Mouse (Mus musculus): Measurements from ENCODE around the gene Tex19.2.
A peak's percentile ranks its signal among the peaks of the same experiment; 100 is the strongest.

The Tex19.2 gene

DNA sequence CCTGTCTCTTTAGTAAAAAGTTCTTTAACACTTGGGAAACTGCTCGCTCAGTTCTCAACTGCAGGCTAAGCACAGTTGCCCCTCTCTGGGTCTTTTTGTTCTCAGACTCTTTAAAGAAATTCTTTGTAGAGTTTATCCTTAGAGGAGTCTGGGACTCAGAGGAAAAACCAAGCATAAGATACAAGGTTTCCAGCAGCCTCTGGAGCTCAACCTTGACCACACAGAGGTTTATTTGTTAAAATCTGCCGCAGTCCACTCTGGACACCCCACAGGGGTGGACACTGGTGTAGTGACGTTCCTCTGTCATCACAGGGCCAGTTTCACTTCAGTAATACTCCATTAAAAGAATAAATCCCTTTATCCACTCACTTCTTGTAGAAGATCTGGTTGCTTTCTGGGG is at the start of gene Tex19.2:
Gene Tex19.2, minus strand, starts transcription at position 101 of the 400 bp plus-strand sequence.
- no peak for DNase-seq

DNA sequence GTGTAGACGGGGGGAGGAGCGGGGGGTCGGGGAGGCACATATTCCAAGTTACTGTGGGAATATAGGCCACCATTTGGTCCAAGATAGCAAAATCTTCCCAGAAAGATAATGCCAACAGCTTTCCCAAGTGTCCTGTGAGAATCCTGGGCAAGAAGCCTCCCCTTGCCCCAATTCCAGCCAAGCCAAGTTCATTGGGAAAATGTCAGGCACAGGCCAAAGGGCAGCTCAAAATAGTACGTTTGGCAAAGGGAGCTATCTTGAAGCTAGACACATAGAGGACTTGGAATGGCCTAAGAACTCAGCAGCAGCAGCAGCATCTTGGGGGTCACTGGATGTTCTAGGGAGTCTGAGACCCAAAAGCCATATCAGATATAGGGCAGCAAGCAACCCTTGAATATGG is 45.3 kb upstream of the Tex19.2 start:
- no peak for DNase-seq

DNA sequence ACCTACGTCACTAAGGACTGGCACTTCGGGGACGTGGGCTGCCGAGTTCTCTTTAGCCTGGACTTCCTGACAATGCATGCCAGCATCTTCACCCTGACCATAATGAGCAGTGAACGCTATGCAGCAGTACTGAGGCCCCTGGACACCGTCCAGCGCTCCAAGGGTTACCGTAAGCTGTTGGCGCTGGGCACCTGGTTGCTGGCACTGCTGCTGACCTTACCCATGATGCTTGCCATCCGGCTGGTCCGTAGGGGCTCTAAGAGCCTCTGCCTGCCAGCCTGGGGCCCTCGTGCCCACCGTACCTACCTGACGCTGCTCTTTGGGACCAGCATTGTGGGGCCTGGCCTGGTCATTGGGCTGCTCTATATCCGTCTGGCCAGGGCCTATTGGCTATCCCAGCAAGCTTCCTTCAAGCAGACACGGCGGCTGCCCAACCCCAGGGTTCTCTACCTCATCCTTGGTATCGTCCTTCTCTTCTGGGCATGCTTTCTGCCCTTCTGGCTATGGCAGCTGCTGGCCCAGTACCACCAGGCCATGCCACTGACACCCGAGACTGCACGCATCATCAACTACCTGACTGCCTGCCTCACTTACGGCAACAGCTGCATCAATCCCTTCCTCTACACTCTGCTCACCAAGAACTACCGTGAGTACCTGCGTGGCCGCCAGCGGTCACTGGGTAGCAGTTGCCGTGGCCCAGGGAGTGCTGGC is 42.3 kb upstream of the Tex19.2 start:
- peak; percentile 71 to 79 for DNase-seq

DNA sequence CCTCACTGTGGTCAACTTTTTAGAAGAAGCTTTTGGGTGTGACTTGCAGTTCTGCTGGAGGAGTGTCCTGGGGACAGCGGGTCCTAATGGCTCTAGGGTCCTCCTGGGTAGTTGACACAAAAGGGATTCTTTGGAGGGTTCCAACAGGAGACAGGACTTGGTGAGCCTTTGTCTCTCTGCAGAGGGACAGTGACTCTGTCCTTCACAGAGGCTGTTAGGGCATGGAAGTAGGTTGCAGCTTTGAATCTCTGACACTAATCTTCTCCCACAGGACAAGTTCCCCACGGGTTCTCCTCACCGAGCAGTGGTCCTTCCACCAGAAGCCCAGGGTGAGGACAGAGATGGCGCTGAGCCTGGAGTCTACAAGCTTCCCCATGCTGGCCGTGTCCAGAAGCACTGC is 41.5 kb upstream of the Tex19.2 start, which contains the start of gene Uts2r:
Gene Uts2r, plus strand, starts transcription at position 301 of the 400 bp plus-strand sequence.
- DNase-seq: no peak

DNA sequence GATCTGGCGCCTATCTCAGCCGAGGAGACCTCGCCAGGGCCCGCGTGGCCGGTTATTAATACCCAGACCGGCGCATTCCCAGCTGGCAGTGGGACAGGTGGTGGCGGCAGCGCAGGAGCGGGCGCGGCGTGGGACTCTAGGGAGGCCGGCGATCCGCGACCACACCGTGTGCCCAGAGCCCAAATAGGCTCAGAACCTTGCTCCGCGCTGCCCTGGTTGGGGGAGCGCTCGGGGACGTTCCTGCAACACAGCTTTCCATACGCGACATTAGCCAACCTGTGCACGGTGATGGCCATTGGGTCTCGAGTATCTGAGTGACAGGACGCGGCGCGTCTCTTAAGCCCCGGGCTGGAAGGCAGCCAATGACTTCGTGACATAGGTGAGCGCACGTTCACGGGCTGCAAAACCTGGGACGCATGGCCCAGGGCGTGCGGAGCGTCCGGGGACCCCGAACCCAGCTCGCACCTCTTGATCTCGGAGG is 38.0 kb upstream of the Tex19.2 start:
- peak; percentile 83 to 85 for DNase-seq

DNA sequence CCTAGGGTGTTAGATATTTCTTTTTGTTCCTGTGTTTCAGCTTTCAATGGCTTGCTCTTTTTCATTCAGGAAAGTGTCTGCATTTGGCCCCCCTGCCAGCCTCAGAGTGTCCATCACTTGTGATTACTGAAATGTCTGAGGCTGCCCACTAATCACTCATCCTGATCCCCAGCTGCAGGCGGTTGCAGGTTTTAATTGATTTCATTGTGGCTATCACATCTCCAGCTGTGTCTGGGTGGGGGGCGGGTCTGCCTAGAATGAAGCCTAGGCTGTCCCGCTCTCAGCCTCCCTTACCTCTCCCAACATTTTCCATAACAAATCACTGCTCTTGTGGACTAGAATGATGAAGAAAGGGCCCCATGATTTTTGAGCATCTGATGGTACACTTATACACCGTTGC is 35.7 kb upstream of the Tex19.2 start:
- no peak for DNase-seq

DNA sequence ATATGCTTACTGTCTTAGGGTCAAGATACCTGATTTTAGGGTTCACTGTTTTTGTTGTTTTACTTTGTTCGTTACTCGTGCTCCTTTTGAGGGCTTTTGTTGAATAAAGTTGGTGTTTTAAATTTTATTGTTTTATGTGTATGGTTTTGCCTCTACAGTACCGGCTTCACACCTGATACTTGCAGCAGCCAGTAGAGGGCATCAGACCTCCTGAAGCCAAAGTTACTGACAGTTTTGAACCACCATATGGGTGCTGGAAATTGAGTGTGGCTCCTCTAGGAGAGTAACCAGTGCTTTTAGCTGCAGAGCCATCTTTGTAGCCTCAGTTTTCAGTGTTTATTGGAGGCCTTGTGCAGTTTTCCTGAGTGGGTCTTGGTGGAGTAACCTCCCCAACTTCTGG is 29.7 kb upstream of the Tex19.2 start:
- DNase-seq: no peak

DNA sequence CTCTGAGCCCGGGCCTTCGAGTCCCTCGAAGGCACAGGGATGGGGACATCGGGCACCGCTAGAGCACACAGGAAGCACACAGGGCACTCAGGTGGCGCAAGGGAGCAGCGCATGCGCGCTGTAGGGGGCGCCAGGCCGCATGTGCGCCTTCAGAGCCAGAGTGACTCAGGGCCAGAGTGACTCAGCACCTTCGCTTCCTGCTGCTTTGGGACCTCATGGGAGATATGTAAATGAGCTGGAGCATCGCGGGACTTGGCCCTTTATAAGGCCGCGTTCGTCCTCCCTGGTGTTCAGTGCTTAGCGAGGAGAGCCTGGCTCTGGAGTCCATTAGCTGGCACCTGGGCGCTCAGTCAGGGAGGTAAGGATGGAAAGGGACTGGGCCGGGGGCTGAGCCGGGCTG is 27.4 kb upstream of the Tex19.2 start, which contains the start of gene Tex19.1:
Gene Tex19.1, plus strand, starts transcription at position 279 of the 400 bp plus-strand sequence.
- no peak for DNase-seq

DNA sequence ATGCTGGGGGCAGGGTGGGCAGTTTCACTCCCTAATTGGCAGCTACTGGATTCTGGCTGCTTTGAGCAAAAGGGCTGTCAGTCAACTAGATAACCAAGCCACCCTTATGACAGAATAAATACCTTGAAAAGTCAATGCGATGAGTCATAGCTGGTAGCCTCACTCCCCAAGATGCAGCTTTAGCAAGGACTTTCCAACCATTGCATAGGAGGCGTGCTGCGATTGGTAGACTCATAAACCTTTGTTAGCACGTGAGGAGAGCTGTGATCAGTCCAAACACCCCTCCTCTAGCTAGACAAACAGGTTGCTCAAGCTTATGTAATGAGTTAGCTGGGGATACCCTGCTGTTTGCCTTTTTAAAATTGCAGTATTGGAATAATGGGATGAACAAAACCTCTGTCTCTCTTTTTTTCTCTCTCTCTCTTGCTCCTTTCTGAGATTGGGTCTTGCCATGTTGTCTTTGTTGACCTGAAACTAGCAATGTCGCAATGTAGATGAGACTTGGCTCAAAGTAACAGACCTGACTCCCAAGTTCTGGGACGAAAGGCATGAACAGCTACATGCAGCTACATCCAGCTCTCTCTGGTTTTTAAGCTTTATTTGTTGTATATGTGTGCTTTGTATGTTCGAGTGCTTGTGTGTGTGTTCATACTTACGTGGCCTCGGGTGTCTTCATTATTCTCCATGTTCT is 25.0 kb upstream of the Tex19.2 start:
- no peak for DNase-seq

DNA sequence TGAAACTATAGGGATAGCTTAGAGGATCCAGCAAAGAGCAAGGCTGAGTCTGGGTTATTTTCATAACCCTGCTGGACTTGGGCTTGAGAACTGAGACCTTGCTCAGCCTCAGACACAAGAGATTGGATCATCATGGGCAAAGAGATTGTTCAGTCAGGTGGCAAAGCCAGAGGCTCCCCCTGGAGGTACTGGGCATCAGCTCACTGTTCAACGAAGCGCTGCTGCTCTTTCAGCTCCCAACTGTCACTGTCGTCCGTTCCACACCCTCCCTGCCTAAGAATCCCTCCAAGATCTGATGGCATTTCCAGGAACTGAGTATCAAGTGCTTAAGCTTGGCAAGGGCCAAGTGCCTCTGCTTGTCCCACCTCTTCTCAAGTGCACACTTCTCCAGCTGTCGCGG is 20.3 kb upstream of the Tex19.2 start:
- DNase-seq: peak; percentile 61

DNA sequence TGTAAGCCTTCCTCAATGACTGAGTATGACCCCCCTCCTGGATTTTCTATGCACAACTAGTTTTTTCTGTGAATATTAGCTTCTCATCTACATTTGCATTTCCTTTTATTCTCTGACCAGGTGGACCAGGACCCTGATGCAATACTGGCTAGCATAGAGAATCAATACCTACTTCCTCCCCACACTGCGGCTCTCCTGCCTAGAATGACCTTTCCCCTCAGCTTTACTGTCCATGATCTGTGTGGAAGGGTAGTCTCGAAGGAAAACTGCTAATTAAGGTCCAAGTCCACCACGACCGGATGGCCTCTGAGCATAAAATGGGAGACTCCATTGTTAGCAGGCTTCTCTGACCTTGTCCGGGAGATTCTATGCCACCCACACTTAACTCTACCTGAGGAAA is 19.2 kb upstream of the Tex19.2 start:
- no peak for DNase-seq

DNA sequence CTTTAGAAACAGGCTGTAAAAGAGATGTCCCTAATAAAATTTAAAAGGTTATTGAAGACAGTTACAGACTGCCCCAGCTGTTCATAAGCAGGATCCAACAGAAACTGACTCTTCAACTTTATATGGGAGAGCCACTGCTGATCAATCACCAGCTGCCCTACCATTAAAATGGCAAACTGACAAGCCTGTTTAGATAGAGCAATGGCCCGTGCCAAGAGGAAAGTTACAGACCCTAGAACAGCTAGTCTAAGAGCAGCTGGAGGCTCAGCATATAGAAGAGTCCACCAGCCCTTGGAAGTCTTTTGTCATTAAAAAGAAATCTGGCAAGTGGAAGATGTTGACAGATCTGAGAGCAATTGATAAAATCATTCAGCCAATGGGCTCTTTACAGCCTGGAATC is 16.1 kb upstream of the Tex19.2 start:
- DNase-seq: no peak

DNA sequence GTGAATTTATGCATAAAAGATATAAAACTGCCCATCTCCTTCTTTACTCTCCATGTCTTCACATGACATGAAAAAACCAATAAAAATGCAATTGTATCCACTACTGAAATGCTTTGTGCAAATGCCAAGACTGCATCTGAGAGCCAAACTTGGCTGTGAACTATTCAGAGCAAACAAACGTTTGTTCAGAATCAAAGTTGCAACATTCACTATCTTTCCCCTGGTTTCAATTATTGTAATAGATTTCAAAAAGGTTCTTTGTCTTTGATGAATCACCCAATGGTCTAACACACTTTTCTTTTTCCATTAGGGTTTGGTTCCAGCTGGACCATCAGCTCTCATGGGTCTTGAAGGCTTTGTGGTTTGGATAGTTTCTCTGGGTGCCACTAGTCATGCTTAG is 11.1 kb upstream of the Tex19.2 start:
- DNase-seq: no peak

DNA sequence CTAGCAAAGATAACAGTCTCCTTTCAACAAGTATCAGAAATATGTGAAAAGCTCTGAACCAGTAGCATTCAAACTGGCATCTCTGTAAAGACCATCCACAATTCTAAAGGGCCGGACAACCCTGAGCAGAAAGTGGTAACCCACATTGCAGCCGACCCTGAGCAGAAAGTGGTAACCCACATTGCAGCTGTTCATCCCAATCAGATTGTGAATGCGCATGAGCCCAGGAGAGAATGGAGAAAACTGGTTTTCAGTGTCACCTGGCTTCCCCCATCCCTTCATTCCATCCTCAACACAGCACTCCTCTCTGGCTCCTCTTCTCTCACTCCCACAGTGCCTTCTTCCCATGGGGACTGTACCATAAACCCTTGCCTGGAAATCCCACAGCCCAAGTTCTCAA is 9.0 kb upstream of the Tex19.2 start:
- DNase-seq: no peak

DNA sequence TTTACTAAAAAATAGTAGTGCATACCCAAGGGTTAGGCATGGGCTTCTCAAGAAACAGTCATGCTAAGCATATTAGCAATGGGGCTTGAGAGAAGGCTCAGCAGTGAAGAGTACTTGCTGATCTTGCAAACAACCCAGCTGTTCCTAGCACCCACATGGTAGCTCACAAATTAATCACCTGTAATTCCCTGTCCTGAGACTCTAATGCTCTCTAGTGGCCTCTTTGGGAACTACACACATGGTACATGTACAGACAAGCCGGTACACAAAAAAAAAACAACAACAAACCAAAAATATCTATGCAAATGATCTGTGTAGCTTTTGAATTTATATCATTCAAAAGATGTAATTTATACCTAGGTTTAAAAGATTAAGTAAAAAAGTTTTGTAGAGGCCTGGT is 7.9 kb upstream of the Tex19.2 start:
- DNase-seq: peak; percentile 33 to 56

DNA sequence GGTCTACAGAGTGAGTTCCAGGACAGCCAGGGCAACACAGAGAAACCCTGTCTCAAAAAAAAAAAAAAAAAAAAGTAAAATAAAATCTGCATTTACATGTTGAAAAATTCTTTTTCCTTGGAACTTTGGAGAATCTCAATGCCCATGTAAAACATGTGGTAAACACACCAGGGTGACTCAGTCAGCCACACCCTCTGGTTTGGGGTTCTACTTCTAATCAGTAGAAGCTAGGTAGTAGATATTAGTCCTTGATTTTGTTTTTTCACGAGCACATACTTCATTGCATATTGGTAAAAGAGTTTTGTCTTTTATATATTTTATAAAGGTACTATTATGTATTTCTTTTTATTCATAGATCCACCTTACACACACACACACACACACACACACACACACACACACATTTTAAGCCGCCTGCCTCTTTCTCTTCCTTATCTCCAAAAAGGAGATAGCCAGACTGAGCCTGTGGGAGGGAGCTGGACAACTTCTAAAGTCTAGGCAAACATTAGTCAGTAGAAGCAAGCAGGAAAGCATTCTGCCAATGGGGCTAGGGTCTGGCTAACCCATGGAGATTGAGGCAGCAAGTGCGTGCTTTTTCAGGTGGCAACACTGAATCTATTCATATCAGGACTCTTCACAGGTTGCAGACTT is 7.2 kb upstream of the Tex19.2 start:
- DNase-seq: no peak

DNA sequence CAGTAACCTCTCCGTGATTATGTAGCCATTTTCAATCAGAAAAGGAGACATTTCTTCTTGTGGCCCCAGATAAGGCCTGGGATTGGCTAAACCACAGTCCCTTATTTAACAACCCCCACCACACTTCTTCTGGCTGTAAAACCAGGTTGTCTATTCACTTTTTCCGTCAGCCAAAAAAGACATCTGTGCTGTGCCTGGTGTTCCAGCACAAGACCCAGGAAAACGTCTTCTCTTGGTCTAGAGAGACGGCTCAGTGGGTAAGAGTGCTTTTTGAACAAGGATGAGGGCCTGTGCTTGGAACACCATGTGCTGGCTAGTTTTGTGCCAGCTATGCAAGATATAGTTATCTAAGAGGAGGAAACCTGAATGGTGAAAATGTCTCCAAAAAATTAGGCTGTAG is 5.0 kb upstream of the Tex19.2 start:
- no peak for DNase-seq

DNA sequence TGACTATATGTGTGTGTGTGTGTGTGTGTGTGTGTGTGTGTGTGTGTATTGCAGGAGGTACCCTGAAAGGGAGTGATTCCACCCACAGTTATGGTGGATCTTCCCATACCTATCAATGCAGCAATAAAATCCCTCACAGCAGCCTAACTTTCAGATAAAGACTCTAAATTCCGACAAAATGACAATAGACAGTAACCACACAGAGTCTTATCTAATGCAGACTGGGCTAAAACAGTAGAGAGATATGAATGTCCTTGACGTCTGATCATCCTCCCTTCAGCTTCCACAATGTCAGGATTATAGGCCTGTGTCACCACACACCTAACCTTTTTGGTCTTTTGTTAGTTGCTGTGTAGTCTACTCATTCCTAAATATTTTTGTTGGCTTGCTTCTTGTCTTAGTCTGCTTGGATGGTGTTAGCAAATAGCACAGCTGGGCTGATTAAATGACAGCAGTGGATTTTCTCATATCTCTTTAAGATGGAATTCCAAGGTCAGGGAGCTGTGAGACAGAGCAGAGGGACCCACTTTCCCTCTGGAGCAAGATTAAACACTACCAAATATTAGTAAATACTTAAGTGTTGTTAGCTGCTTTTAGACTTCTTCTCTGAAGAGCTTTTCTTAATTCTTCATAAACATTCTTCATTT is 3.7 kb upstream of the Tex19.2 start:
- no peak for DNase-seq

DNA sequence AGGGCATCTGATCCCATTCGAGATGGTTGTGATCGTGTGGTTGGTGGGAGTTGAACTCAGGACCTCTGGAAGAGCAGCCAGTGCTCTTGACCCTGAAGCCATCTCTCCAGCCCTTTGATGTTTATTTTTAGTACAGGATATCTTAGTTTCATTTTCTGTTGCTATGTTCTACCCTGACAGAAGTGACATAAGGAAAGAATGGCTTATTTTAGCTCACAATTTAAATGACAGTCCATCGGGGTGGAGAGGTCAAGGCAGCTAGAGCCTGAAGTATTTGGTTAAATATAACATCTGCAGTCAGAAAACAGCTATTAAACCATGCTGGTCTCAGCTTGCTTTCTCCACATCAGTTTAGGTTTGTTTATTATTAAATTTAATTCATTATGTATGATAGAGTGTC is 2.7 kb upstream of the Tex19.2 start:
- DNase-seq: no peak

DNA sequence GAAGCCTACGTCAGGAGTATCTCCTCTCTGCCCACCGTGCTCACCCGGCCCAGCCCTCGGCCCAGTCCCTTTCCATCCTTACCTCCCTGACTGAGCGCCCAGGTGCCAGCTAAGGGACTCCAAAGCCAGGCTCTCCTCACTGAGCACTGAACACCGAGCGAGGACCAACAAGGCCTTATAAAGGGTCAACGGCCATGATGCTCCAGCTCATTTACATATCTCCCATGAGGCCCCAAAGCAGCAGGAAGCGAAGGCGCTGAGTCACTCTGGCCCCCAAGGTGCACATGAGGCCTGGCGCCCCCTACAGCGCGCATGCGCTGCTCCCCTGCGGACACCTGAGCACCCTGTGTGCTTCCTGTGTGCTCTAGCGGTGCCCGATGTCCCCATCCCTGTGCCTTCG is 371 bp downstream of the Tex19.2 start:
- DNase-seq: no peak

DNA sequence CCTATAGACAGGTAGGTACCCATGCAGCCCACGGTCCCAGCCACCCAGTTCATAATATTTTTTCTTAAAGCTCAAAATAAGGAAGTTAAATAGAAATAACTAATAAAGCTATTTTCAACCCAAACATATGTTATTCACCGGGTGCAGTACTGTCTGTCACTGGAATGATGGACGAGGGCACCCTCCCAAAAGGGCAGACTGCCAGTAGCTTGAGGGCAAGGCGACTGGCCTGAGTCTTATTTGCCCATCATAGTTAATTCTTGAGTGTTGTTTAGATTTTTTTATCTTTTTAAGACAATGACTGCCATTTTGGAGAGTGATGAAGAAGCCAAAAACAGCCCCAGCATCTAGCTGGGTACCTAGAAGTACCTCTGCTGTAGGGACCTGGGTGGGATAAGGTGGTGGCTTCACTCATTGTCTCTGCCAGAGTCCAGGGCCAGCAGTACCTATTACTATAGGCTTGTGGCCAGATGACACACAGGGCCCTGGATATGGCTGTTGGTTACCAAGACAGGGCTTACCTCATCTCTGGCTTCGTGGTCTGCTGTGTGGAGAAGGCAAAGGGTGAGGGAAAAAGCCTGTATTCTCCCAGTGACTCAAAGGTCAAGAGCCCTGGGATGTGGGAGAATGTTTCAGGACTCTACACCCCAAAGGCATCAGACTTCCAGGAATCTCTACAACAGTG is 6.2 kb downstream of the Tex19.2 start:
- DNase-seq: peak; percentile 96

DNA sequence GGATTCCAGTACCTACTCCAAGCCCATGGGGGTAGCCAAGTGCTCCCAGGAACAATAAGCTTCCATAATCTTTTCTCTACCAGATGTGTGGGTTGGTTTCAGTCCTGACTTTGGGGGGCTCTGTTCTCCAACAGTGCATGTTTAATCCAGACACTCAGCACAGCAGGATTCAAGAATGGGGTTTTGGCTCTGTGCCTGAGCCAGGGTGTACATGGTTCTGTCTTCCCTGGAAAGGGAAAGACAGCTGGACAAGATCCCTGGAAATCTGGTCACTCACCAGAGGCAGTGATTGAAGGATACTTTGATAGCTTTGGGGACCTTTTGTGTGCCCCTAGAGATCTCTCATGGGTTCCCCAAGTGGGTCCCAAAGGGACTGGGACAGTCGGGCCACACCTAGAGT is 6.9 kb downstream of the Tex19.2 start:
- DNase-seq: peak; percentile 38 to 45

DNA sequence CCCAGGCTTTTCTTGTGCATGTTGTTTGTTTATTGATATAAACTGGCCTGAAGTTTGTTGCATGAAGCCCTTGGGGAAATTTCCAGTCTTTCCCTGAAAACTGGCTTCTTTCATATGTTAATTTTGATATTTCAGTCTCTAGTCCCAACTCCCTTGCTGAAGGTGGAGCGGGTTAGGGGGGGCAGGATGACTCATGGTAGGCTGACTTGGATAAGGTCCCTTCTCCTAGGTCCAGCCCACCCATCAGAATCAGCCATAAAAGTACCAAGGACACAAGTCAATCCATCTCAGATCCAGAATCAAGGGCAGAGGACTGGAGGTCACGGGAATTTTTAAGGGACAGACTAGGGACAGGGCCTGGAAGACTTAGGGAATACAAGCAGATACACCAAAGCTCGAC is 7.4 kb downstream of the Tex19.2 start:
- DNase-seq: no peak
